Mouse (Mus musculus): ENCODE data around the gene Otoa. TPM values are rescaled to one million over a fixed set of nuclear protein-coding genes. Genes with fewer than 3 reads are reported as not detected.

Otoa gene
- polyA plus RNA-seq, 1 experiment from 2014 or later = 0.08 TPM

- DNase-seq (ENCODE audit: low spot score) (no peak), ATAC-seq (replicated peaks; ENCODE audit: low FRiP score, low read depth) (peak; percentile 40; the same call in 1 of the 2 replicates)
- peaks cover 13% of the 10 kb centered on the region; the same call in 1 of the 2 replicates for H3K4me1 ChIP-seq (replicated peaks; ENCODE audit: insufficient read depth, low read length)
- H3K9ac ChIP-seq (ENCODE audit: low read depth, low read length) = no peak overlapping the region
- no peaks in the 10 kb centered on the region for H3K27me3 ChIP-seq (ENCODE audit: insufficient read depth, low read length)
- H3K36me3 ChIP-seq (ENCODE audit: insufficient read depth, low read length) = peaks cover 14% of the 10 kb centered on the region; the same call in 1 of the 2 replicates
- TF ChIP-seq CTCF (IDR thresholded peaks at IDR 0.05; ENCODE audit: low read depth) = no peak
- H3K4me2 ChIP-seq (ENCODE audit: low read length) = no peak overlapping the region
- no peak overlapping the region for H3K4me3 ChIP-seq (replicated peaks; ENCODE audit: low read depth, low read length)
- H3K9me3 ChIP-seq (replicated peaks; ENCODE audit: low read length) = no peaks in the 10 kb centered on the region
- H3K27ac ChIP-seq = no peak overlapping the region; the same call in 1 of the 2 replicates
- WGBS = 41% methylated on average over 6 of the region's 6 CpGs
Observed at GRCm38 (mm10) chr7:121059477-121060218, 21.8 kb upstream of the Otoa start.

DNA sequence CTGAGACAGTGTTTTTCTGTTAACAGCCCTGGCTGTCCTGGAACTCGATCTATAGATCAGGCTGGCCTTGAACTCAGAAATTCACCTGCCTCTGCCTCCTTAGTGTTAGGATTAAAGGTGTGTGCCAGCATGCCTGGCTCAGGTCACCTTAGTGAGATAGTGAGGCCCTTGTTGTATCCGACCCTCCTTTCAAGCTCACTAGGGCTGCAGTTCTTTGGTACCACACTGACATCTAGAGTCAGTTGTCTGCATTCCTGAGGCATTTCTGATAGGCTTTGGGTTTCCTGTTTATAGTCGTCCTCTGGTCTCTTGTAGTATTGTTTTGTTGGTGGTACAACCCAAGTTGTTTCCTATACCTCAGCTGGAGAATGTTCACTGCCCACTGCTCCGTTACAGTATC, 17.1 kb upstream of the Otoa start:
- peak; percentile 62 for DNase-seq (ENCODE audit: low spot score)
- peak; percentile 52; the same call in 1 of the 2 replicates for ATAC-seq (replicated peaks; ENCODE audit: low FRiP score, low read depth)
- Histone ChIP-seq H3K36me3 (ENCODE audit: insufficient read depth, low read length) (peaks cover 6% of the 10 kb centered on the region; the same call in 1 of the 2 replicates), H3K4me2 (ENCODE audit: low read length) (no peak overlapping the region), H3K27ac (no peak overlapping the region), H3K27me3 (ENCODE audit: insufficient read depth, low read length) (no peaks in the 10 kb centered on the region), H3K9ac (ENCODE audit: low read depth, low read length) (no peak overlapping the region), H3K4me1 (replicated peaks; ENCODE audit: insufficient read depth, low read length) (peaks cover 3% of the 10 kb centered on the region; the same call in 1 of the 2 replicates), H3K4me3 (replicated peaks; ENCODE audit: low read depth, low read length) (no peak overlapping the region), H3K9me3 (replicated peaks; ENCODE audit: low read length) (no peaks in the 10 kb centered on the region)
- peak; percentile 74 for TF ChIP-seq CTCF (IDR thresholded peaks at IDR 0.05; ENCODE audit: low read depth)
- 51% methylated on average over 4 of the region's 4 CpGs for WGBS

DNA sequence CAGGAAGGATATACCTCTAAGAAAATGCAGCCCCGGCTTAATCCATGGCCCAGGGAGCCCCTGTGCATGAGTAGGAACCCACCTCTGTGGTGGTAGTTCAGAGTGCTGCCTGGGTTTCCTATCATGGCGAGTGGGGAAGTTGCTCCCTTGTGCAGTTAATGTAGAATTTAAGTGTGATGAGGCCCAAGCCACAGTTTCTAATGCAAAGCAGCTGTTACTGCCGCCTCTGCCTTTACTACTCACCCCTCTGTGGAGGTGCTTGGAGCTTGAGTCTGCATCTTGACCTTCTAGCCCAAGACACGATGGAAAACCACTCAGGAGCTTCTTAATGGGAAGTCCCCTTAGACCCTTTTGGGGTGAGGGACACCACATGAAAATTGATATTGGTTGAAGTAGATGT, 10.2 kb upstream of the Otoa start:
- Histone ChIP-seq H3K9me3 (replicated peaks; ENCODE audit: low read length) (no peaks in the 10 kb centered on the region), H3K27me3 (ENCODE audit: insufficient read depth, low read length) (no peaks in the 10 kb centered on the region), H3K4me2 (ENCODE audit: low read length) (no peak overlapping the region), H3K4me3 (replicated peaks; ENCODE audit: low read depth, low read length) (no peak overlapping the region), H3K4me1 (replicated peaks; ENCODE audit: insufficient read depth, low read length) (no peaks in the 10 kb centered on the region), H3K36me3 (ENCODE audit: insufficient read depth, low read length) (0 out of 2 replicates have a peak, but pooled peaks cover 11% of the 10 kb centered on the region), H3K27ac (no peak overlapping the region), H3K9ac (ENCODE audit: low read depth, low read length) (no peak overlapping the region)
- no peak for DNase-seq (ENCODE audit: low spot score)
- TF ChIP-seq CTCF (IDR thresholded peaks at IDR 0.05; ENCODE audit: low read depth) = no peak
- no peak for ATAC-seq (replicated peaks; ENCODE audit: low FRiP score, low read depth)
- WGBS = 84% methylated on average over 4 of the region's 4 CpGs

DNA sequence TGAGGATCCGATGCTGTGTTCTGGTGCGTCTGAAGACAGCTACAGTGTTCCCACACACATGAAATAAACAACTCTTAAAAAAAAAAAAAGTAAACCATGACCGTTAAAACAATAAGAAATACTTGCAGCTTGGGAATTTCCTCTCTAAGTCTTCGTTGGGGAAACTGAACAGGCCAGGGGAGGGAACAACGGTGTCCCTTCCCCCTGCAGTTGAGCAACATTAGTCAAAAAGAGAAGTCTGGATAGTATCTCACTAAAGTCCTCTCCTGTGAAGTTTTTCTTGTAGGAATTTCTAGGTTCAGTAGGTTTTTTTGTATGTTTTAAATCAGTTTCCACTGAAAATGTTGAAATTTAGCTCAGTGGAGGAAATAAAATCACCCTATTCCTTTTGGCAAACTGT, 8.9 kb upstream of the Otoa start:
- H3K9me3 ChIP-seq (replicated peaks; ENCODE audit: low read length) = no peaks in the 10 kb centered on the region

DNA sequence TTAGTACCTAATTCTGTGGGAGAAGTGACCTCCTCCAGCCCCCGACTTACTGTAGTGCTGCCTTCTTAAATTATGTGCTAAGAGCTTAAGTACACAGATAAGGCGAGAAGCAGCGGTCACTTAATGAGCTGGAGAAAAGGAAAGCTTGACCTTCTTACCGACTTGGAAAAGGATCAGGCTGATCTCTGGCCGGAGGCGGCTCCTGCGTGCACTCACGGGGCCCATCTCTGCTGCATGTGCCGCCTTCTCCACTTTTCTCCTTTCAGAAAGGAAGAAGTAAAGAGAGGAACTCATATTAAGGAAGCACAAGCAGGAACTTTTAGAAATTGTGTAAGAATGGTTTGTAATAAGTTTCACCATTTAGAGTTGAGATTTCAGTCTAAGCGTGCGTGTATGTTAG, 7.2 kb upstream of the Otoa start, which contains the start of gene Igsf6:
Gene Igsf6 (minus strand): TSS at position 292 of the 400 bp plus-strand sequence.
- H3K27ac ChIP-seq = peak within 1 kb of the TSS; percentile 37; the same call in 1 of the 2 replicates
- DNase-seq (ENCODE audit: low spot score) (peak; percentile 48), ATAC-seq (replicated peaks; ENCODE audit: low FRiP score, low read depth) (no peak)
- TF ChIP-seq CTCF (IDR thresholded peaks at IDR 0.05; ENCODE audit: low read depth) = no peak
- H3K9ac ChIP-seq (ENCODE audit: low read depth, low read length) = no peak within 1 kb of the TSS
- H3K27me3 ChIP-seq (ENCODE audit: insufficient read depth, low read length) = no peaks in the 10 kb centered on the region
- 31% methylated on average over 11 of the region's 11 CpGs for WGBS
- no peaks in the 10 kb centered on the region for H3K4me1 ChIP-seq (replicated peaks; ENCODE audit: insufficient read depth, low read length)
- H3K36me3 ChIP-seq (ENCODE audit: insufficient read depth, low read length) = peaks cover 19% of the 10 kb centered on the region; the same call in 1 of the 2 replicates
- no peak within 1 kb of the TSS for H3K4me3 ChIP-seq (replicated peaks; ENCODE audit: low read depth, low read length)
- no peaks in the 10 kb centered on the region for H3K9me3 ChIP-seq (replicated peaks; ENCODE audit: low read length)
- H3K4me2 ChIP-seq (ENCODE audit: low read length) = no peak within 1 kb of the TSS

More for the DNA sequence above, 8.9 kb upstream of the Otoa start:
- Histone ChIP-seq H3K4me1 (replicated peaks; ENCODE audit: insufficient read depth, low read length) (no peaks in the 10 kb centered on the region), H3K36me3 (ENCODE audit: insufficient read depth, low read length) (peaks cover 19% of the 10 kb centered on the region; the same call in 1 of the 2 replicates), H3K27me3 (ENCODE audit: insufficient read depth, low read length) (no peaks in the 10 kb centered on the region), H3K4me2 (ENCODE audit: low read length) (no peak overlapping the region), H3K9ac (ENCODE audit: low read depth, low read length) (no peak overlapping the region), H3K27ac (no peak overlapping the region), H3K4me3 (replicated peaks; ENCODE audit: low read depth, low read length) (no peak overlapping the region)
- no peak for TF ChIP-seq CTCF (IDR thresholded peaks at IDR 0.05; ENCODE audit: low read depth)
- WGBS = 66% methylated on average over 5 of the region's 5 CpGs
- DNase-seq (ENCODE audit: low spot score) (no peak), ATAC-seq (replicated peaks; ENCODE audit: low FRiP score, low read depth) (no peak)

GRCm38 (mm10) chr7:121074801-121075400, 6.5 kb upstream of the Otoa start:
- DNase-seq (ENCODE audit: low spot score) (peak; percentile 19), ATAC-seq (replicated peaks; ENCODE audit: low FRiP score, low read depth) (no peak)
- no peak overlapping the region for H3K9ac ChIP-seq (ENCODE audit: low read depth, low read length)
- H3K4me1 ChIP-seq (replicated peaks; ENCODE audit: insufficient read depth, low read length) = no peaks in the 10 kb centered on the region
- no peak overlapping the region for H3K4me2 ChIP-seq (ENCODE audit: low read length)
- H3K27me3 ChIP-seq (ENCODE audit: insufficient read depth, low read length) = no peaks in the 10 kb centered on the region
- peak overlapping the region; percentile 37; the same call in 1 of the 2 replicates for H3K27ac ChIP-seq
- WGBS = 67% methylated on average over 6 of the region's 6 CpGs
- no peaks in the 10 kb centered on the region for H3K9me3 ChIP-seq (replicated peaks; ENCODE audit: low read length)
- H3K4me3 ChIP-seq (replicated peaks; ENCODE audit: low read depth, low read length) = no peak overlapping the region
- TF ChIP-seq CTCF (IDR thresholded peaks at IDR 0.05; ENCODE audit: low read depth) = no peak
- peaks cover 19% of the 10 kb centered on the region; the same call in 1 of the 2 replicates for H3K36me3 ChIP-seq (ENCODE audit: insufficient read depth, low read length)
